Mouse (Mus musculus) erythroblast, embryonic 14.5 days (primary cell): Measurements from ENCODE around the gene Ms4a1.

Experiments used
- GATA1 ChIP-seq: IDR thresholded peaks from 2 replicates; pipeline ENCODE4 v1.6.1; 2012; ENCODE audit warnings: low read length, inconsistent platforms, mixed read lengths
- TAL1 ChIP-seq: IDR thresholded peaks from 3 replicates; pipeline ENCODE4 v1.6.1; 2012; ENCODE audit warnings: low read length, inconsistent platforms, mixed read lengths

DNA sequence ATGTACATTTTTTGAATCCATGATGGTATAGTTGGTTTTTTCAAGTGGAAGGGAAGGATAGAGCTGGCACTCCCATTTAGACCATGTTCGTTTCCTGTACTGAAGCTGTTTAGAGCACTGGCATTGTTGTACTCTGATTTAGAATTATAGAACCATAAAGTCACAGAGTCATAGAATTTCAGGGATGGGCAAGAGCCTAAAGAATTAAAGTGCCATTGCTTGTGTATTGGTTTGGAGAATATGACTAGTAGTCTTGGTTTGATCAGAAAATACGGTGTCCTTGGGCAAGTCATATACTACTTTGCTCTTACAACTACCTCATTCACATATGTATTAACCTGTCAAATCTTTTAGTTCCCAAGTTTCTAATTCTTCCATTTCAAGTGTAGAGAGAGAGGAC is 17.7 kb upstream of the Ms4a1 start, which contains the start of gene Ms4a5:
- TF ChIP-seq GATA1 (no peak), TAL1 (no peak)
